Mouse (Mus musculus) erythroblast, embryonic 14.5 days (primary cell): ENCODE data around the gene Ghdc. TPM values are rescaled to one million over a fixed set of nuclear protein-coding genes. Genes with fewer than 3 reads are reported as not detected.

Experiments
- H3K27me3 ChIP-seq: 2 replicates; pipeline ENCODE4 v1.6.1; 2012; ENCODE audit warnings: inconsistent platforms; ENCODE audit not compliant: control insufficient read depth
- H3K36me3 ChIP-seq: 2 replicates; pipeline ENCODE4 v1.6.1; 2012; ENCODE audit warnings: mild to moderate bottlenecking, inconsistent platforms; ENCODE audit not compliant: control insufficient read depth
- H3K4me1 ChIP-seq: 2 replicates; pipeline ENCODE4 v1.6.1; 2012; ENCODE audit warnings: inconsistent platforms; ENCODE audit not compliant: control insufficient read depth
- H3K4me3 ChIP-seq: replicated peaks from 2 replicates; pipeline ENCODE3; 2012; ENCODE audit warnings: moderate library complexity, mild to moderate bottlenecking, inconsistent platforms
- H3K9me3 ChIP-seq: 2 replicates; pipeline ENCODE4 v1.6.1; 2012; ENCODE audit warnings: low read length, inconsistent platforms, mixed read lengths; ENCODE audit not compliant: control insufficient read depth
- GATA1 ChIP-seq: IDR thresholded peaks from 2 replicates; pipeline ENCODE4 v1.6.1; 2012; ENCODE audit warnings: low read length, inconsistent platforms, mixed read lengths
- TAL1 ChIP-seq: IDR thresholded peaks from 3 replicates; pipeline ENCODE4 v1.6.1; 2012; ENCODE audit warnings: low read length, inconsistent platforms, mixed read lengths
- polyA plus RNA-seq: library from polyadenylated mRNA; stranded (reverse); fragments of >175 nt; gene quantifications from 2 replicates; pipeline ENCODE4 v1.2.3, GENCODE M21; 2012

Gene Ghdc
- polyA plus RNA-seq, 1 experiment, result 0.58 TPM

- H3K9me3 ChIP-seq, result no peaks in the 10 kb centered on the region
- TF ChIP-seq GATA1 (no peak), TAL1 (no peak)
- H3K4me1 ChIP-seq, result peaks cover 55% of the 10 kb centered on the region
- H3K36me3 ChIP-seq, result peaks cover 100% of the 10 kb centered on the region
- no peak overlapping the region for H3K4me3 ChIP-seq
- no peaks in the 10 kb centered on the region for H3K27me3 ChIP-seq
These were observed 52.3 kb downstream of the Ghdc start for GRCm38 (mm10) chr11:100718462-100718861.

- H3K4me1 ChIP-seq, result peaks cover 55% of the 10 kb centered on the region
- peaks cover 88% of the 10 kb centered on the region for H3K36me3 ChIP-seq
- H3K27me3 ChIP-seq, result no peaks in the 10 kb centered on the region
- H3K9me3 ChIP-seq, result no peaks in the 10 kb centered on the region
- TF ChIP-seq TAL1 (no peak), GATA1 (no peak)
- H3K4me3 ChIP-seq, result no peak overlapping the region
These were observed 54.1 kb downstream of the Ghdc start for GRCm38 (mm10) chr11:100716649-100717048.

Other genes with a start within 250 kb of the Ghdc start
- gene Acly, start 243.0 kb downstream of the Ghdc start, polyA plus RNA-seq, result 0.46 and 1.1 TPM in 2 replicates
- gene Ttc25, start 225.3 kb downstream of the Ghdc start, polyA plus RNA-seq, result 0.01 TPM in 1 of 2 replicates, not detected in the other
- 0.09 and 0.11 TPM in 2 replicates for gene Cnp, start 196.1 kb downstream of the Ghdc start, polyA plus RNA-seq
- 3.2 and 4.0 TPM in 2 replicates for gene Nkiras2, start 151.7 kb downstream of the Ghdc start, polyA plus RNA-seq
- gene Dnajc7, start 150.8 kb downstream of the Ghdc start, polyA plus RNA-seq, result 3.2 and 4.0 TPM in 2 replicates
- gene Zfp385c, start 78.5 kb downstream of the Ghdc start, polyA plus RNA-seq, result not detected in 2 replicates
- 0.20 TPM in 1 of 2 replicates, not detected in the other for gene Dhx58, start 66.7 kb downstream of the Ghdc start, polyA plus RNA-seq
- 0.70 and 0.77 TPM in 2 replicates for gene Kat2a, start 58.5 kb downstream of the Ghdc start, polyA plus RNA-seq
- not detected in 2 replicates for gene Hspb9, start 57.1 kb downstream of the Ghdc start, polyA plus RNA-seq
- gene Rab5c, start 32.7 kb downstream of the Ghdc start, polyA plus RNA-seq, result 80.2 and 82.1 TPM in 2 replicates
- not detected in 2 replicates for gene Kcnh4, start 11.0 kb downstream of the Ghdc start, polyA plus RNA-seq
- not detected in 2 replicates for gene Hcrt, start 8.0 kb downstream of the Ghdc start, polyA plus RNA-seq
- 0.67 and 0.90 TPM in 2 replicates for gene Stat5b, start 79.8 kb upstream of the Ghdc start, polyA plus RNA-seq
- 0.17 and 0.25 TPM in 2 replicates for gene Stat5a, start 88.4 kb upstream of the Ghdc start, polyA plus RNA-seq
- 0.96 and 1.2 TPM in 2 replicates for gene Stat3, start 168.6 kb upstream of the Ghdc start, polyA plus RNA-seq
- gene Cavin1, start 199.9 kb upstream of the Ghdc start, polyA plus RNA-seq, result 0.08 and 0.23 TPM in 2 replicates
- 14.0 and 15.4 TPM in 2 replicates for gene Atp6v0a1, start 238.5 kb upstream of the Ghdc start, polyA plus RNA-seq